Mouse (Mus musculus) Muller cell, postnatal 12 days (primary cell): ENCODE data around the gene Ap1g1.

Experiments used
- DNase-seq: peaks from one replicate; pipeline ENCODE4 v3.0.0-alpha.2; 2015; ENCODE audit errors: inconsistent ontology term

The Ap1g1 gene

DNA sequence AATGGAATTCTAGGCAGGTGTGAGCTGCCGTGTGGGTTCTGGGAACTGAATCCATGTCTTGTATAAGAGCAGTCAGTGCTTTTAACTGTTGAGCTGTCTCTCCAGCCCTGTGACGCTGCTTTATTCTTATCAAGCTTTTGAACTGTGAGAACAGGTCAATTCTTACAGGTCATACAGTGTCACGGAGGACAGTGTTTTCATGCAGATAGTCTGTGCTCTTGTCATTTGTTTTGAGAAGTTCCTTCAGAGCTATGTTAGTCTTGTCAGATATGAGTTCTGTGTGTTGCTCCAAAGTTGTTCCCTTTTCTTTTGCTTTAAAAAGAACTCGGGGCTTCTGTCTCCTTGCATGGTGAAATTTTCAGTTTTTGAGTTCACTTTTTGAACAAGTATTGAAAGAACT is 2.2 kb downstream of the Ap1g1 start:
- no peak for DNase-seq

DNA sequence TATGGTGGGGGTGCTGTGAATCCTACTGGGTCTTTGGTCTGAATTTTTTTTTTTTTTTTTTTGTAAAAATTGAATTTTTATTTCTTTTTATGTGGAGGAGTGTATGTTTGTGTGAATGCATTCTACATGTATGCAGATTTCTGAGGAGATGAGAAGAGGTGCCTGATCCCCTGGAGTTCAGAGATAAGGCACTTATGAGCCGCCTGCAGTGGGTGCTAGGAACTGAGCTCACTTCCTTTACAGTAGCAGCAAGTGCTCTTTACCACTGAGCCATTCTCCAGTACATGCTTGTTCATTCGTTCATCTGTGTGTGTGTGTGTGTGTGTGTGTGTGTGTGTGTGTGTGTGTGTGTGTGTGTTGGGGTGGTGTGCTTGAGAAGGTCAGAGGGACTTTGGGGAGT is 12.6 kb downstream of the Ap1g1 start:
- no peak for DNase-seq

DNA sequence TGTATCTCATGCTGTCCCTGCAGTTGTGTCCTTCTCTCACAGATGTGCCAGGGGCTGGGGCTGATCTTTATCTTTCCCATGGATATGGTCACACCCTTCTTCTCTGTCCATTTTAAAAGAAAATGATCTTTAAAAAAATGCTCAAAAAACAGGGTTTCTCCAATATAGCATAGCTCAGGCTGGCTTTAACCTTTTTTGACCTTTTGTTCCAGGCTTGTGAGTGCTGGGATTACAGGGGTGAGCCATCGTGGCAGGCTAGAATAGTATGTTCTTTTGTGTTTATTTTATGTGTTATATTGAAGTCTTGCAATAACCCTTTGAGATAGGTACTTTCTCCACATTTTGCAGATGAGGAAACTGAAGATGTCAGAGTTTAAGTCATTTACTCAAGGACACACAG is 16.8 kb downstream of the Ap1g1 start:
- no peak for DNase-seq

DNA sequence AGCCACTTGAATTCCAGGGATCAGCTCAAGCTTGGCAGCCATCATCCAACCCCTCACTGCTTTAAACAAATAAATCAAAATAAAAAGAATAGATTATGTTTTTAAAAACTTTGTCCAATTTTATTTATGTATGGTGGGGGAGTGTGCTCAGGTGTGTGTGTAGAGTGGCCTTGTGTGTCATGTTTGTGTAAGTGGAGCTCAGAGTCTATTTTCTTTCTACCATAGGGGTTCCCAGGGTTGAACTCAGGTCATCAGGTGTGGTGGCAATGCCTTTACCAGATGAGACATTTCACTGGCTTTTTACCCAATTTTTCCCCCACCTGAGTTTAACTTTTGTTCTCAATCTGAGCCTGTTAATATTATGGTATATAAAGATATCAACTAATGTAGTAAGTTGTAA is 20.4 kb downstream of the Ap1g1 start:
- no peak for DNase-seq

DNA sequence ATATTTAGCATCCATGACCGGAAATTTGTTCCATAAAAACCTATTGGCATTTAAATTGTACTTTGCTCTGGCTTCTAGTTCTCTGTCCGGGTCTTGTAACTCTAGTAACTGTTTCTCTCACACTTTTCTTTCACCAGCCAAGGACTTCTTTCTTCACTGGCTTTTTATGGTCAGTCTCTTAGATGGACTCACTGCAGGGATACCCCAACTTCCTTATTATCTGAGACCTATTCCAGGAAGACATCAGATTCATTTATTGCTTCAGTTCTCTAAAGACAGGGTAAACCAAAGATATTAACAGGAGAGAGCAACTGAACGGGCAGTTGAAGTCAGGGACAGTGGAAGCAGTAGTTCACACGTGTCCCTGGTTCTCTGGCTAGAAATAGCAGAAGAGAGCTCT is 20.9 kb downstream of the Ap1g1 start:
- no peak for DNase-seq

DNA sequence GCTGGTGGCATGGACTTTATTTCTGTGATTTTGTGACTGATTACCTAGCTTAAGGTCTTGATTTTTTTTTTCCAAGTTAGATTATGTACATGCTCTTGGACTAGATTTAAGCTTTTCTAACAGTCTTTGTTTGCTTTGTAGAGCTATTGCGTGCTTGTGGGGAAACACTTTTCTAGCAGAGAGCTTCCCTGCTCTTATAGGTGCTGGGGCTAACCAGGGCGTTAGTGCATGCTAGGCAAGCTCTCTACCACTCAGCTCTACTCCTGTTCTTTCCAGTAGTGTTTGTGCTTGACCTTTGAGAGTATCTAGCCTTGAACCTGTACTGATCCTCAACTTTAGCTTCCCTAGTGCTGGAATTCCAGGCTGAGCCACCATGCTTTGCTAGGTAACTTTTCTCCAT is 22.0 kb downstream of the Ap1g1 start:
- no peak for DNase-seq

DNA sequence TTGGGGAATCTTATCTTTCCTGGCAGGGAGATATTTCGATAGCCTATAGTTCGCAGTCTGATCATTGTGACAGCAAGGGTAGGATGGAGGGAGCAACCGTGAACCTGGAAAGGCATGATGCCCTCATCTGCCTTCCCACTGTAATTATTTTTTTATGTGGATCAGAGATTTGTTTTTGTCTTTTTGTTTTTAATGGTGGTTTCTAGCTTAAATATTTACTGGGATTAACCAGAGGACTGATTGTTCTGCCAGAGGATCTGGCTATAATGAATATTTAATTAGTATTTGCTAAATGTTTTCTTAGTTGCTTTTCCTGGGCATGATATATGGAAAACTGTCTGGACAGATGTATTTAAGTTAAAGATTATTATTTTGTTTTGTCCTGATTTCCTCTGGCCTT is 24.9 kb downstream of the Ap1g1 start:
- DNase-seq = no peak

DNA sequence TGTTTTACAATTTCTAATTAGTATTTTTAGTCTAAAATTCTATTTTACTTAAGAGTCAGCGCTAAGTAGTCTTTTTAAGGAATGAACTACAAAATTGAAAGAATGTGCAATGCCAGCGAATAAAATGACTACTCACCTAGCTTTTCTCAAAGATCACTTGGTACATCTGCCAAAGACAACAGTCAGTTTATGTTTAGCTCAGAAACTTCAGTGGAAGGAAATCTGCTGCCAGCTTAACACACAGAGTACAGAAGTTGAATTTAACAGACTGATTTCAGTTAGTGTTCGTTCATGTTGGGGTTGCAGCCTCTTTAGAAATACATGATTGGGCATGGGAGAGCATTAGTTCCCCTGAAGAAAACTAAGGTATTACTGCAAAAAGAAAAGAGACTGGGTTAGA is 25.4 kb downstream of the Ap1g1 start:
- DNase-seq = no peak

DNA sequence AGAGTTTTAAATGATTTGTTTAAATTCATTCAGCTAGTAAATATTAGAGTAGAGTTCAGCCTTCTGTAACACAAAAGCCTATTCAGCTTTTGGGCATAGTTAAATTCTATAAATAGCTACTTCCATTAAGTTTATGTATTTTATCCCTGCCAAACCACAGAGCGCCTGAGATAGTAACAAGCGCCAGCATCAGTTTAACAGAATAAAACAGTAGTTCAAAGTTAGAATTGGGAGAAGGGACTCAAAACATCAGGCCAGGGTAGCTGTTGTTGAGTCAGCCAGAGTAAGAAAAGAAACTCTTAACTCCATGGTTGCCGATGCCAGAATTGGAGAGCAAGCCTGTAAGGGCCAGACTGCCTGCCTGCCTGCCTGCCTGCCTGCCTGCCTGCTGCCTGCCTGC is 28.2 kb downstream of the Ap1g1 start:
- peak; percentile 76 for DNase-seq

DNA sequence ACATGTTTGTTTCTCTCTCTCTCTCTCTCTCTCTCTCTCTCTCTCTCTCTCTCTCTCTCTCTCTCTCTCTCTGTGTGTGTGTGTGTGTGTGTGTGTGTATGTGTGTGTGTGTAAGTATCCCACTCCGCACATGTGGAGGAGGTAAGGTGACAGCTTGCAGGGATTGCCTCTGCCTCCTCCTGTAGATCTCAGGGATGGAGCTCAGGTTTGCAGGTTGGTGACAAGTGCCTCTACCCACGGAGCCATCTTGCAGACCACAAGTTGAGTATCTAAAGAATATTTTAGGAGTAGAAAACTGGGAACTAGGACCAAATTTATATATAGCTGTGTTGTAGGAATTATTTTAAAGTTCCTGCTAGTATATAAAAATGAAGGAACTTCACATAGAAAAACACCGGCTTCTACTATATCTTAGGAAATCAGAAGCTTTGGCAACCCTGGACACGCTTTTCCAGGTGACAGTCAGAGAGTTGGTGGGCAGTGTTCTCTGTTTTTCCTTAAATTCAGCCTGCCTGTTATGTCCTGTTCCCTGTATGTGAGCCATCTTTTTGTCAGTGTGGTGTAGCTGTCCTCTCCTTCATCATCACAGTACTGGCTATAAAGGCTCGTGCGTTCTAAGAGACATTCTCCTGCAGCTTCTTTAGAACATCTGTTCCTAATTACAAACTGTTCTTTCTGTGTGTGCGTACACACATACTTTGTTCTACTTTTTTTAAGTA is 29.2 kb downstream of the Ap1g1 start:
- no peak for DNase-seq

DNA sequence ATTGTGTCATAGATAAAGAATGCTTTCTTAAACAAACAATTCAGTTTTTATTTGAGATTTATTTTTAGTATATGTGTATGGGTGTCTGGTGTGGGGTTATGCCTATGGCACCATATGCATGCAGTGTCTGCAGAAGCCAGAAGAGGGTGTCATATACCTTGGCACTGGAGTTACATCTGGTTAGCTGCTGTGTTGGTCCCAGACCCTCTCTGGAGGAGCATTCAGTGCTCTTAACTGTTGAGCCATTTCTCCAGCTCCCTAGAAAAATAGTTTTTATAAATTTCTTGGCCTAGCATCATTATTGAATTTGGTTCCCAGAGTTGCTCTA is 29.7 kb downstream of the Ap1g1 start:
- DNase-seq = no peak

DNA sequence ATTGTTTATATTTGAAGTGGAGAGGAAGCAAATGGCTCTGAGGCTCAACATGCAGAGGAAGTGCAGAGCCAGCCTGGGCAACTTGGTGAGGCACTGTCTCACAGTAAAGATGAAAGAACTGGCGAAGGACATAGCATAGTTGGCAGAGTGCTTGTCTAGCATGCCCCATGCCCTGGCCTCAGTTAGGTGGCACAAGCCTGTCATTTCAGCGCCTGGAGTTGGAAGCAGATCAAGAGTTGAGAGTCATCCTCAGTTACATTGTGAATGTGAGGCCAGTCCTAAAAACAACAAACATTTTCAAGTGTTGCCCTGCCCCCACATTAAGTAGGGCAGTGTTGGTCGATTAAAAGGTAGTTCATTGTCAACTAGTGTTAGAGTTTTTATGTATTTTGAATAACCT is 32.1 kb downstream of the Ap1g1 start:
- DNase-seq = peak; percentile 30

DNA sequence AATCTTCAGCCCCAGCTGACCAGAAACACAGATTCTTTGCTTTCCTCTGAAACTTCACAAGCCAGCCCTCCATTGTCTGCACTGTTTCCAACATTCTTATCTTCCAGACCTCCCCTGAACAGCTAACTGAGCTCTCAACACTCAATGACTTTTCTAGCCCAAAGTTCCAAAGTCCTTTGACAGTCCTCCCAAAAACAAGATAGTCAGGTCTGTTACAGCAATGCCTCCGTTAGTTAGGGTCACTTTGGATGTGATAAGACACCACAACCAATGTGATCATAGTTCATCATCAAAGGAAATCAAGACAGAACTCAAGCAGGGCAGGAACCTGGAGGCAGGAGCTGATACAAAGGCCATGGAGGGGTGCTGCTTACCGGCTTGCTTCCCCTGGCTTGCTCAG is 36.9 kb downstream of the Ap1g1 start:
- DNase-seq = no peak

DNA sequence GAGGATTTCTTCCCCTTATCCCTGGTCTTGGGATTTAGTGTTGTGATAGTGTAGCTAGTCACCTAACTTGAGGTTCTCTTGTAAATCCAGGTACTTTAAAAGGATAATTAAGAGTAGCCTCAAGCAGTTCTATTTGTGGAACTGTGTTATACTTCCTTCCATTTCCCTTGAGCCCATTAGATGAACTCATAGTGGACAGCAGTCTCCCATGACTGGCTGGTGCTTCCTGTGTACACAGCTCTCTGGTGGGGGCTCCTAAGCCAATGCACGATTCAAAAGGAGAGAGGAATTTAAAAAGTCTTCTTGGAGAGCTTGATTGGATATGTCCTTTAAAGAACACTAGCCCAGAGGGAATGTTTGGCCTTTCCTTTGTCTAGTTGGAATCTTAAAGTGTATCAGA is 39.6 kb downstream of the Ap1g1 start:
- DNase-seq = no peak

DNA sequence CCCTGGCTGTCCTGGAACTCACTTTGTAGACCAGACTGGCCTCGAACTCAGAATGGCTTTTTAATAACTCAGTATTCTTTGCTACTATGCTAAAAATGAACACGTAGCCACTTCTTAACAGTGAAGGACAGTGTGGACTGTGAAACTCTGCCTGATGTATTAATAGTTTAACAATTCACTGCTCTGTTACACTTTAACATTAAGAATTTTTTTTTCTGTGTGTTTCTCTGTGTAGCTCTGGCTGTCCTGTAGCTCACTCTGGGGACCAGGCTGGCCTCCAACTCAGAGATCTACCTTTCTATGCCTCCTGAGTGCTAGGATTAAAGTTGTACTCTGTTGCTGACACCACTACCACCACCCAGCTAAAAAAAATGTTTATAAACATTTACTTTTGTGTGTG is 45.2 kb downstream of the Ap1g1 start:
- DNase-seq = no peak

DNA sequence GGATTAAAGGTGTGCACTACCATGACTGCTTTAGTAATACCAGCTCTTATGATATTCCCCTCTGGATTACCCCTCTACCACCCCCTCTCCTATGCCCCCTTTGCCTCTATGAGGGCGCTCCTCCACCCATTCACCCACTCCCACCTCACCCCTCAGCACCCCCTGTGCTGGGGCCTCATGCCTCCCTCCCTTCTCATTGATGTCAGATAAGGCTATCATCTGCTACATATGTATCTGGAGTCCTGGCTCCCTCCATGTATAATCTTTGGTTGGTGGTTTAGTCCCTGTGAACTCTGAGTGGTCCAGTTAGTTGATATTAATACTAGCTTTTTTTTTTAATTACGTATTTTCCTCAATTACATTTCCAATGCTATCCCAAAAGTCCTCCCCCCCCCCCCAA is 61.5 kb downstream of the Ap1g1 start:
- no peak for DNase-seq

DNA sequence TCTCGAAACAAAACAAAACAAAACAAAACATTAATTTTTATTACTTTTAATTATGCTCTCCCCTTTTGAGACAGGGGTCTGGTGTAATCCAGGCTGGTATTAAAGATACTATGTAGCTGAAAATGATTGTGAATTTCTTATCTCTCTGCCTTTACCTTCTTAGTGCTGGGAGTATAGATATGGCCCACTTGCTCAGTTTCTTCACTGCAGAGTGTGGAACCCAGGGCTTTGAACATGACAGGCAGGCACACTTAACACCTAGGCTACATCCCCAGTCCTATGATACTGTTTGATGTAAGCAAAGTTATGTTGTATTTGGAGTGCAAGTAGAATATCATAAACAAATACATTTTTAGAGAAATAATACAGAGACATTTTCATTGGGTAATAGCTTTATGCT is 64.1 kb downstream of the Ap1g1 start:
- DNase-seq = no peak

DNA sequence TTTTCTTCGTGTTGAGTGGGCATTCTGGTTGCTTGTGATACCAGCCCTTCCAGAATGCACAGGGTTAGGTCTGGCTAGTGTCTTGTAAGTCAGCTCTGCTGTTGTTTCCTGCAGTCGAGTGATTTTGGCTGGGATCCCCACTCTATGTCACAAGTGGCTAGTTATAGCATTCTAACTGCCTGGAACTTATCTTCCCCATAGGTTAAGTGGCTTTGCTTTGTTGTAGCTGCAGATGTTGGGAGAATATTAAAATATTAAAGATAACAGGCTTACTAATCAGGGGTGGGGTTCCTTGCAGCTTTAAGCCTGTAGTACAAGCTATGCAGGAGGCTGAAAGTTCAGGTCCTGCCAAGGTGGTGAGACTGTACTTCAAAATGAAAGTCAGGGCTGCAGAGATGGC is 69.5 kb downstream of the Ap1g1 start:
- no peak for DNase-seq

DNA sequence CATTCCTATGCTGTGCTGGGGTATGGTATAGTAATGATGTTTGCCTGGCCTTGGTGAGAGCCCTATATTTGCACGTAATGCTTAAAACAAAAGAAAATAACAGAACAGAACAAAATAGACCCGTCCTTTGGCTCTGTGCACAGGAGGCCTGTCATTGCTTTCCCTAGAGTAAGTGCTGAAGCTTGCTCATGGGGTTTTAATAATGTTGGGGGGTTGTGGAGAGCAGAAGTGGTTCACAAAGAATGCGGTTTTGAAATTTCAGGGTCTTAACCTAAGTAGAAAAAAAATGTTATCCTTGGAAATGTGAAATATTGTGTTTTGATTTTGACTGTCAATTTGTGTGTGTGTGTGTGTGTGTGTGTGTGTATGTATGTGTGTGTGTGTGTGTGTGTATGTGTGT is 70.6 kb downstream of the Ap1g1 start:
- no peak for DNase-seq

DNA sequence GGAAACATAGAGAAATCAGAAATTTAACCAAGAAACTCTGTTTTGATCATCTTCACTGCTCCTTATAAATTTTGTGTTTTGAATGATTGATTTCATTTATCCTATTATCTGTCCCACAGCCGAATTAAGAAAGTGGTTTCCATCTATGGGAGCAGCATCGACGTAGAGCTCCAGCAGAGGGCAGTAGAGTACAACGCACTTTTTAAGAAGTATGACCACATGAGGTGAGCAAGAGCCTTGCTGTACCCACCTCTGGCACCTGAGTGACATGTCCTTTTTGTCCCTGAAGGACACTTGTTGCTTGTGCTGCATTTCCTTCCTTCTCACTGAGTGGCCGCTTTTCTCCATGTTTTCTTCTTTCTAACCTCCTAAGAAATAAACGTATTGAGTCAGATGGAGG is 75.1 kb downstream of the Ap1g1 start:
- DNase-seq = peak; percentile 45

DNA sequence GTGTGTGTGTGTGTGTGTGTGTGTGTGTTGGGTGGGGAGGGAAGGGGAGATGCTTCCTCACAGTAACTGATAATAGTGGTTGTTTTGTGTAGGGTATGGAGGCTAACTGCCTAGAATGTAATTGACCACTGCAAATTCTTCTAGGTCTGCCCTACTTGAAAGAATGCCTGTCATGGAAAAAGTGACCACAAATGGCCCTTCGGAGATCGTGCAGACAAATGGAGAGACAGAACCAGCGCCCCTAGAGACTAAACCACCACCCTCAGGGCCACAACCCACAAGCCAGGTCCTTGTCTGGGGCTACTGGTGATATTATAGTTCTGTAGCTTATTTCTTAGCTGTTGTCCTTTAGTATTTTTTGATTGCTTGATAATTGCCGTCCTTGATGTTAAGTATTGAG is 76.2 kb downstream of the Ap1g1 start:
- DNase-seq = no peak

DNA sequence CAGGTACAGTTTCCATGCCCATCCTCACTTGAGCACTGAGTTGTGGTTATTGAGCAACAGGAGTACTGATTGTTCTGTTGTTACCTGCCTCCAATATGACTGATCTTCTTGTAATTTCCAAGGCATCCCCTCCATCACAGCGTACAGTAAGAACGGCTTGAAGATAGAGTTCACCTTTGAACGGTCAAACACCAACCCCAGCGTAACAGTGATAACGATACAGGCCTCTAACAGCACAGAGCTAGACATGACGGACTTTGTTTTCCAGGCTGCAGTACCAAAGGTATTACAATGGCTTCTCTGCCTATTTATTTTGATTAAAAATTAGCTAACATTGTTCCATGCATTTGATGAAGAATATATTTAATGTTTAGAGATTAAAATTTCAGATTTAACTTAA is 77.1 kb downstream of the Ap1g1 start:
- no peak for DNase-seq

DNA sequence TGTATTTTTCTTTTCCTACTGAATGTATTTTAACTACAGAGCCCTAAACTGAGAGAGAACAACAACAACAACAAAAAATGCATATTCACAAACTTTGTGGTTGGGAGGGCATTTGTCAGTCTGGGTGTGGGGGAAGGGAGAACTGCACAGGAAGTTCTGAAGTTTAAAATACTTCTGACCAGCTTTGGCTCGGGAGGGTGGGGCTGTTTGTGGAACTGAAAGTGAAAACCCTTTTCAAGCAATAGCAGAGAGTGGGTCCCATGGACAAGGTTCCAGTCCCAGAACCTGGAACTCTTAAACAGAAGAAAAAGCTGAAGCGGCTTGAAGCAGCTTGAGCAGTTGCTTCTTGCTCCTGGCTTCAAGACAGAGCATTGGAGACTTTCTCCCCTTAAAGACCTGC is 85.0 kb downstream of the Ap1g1 start:
- no peak for DNase-seq

DNA sequence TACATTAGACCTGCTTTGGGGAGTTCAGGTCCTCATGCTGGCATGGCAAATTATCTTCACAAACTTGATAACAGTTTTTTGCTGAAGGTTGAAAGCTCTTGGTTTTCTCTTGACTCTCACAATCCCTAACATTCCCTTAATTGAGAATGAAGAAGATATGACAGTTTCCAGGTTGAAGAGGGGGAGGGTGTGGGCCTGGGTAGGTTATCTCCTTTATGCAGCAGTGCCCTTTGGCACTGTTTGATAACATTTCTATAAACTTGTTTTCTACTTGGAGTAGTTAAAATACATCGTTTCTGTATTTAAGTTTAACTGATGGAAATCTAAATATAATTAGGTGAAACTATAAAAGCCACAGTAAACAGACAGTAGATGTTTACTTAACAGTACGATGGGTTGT is 86.4 kb downstream of the Ap1g1 start:
- no peak for DNase-seq

DNA sequence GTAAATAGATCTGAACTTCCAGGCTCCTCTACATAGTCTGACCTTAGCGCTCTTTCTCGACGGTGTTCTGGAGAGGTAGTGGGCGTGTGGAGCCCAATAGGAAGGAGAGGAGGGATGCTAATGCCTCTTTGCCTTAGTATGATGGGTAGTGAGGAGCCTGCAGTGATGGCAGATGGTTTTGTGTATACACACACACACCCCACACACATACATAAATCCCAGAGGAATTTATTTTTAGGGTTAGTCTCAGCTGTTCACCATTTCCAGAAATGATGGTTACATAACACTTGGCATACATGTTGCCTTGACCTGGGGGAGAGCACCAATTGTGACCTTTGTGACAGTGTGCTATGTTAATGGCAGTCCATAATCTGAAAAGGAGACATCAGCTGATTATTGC is 87.2 kb downstream of the Ap1g1 start:
- DNase-seq = no peak
